Mouse (Mus musculus): ENCODE data around the gene Nsl1.
"Not testable (repeated sequence)": the region's sequence is repeated elsewhere in the genome, so short reads cannot be mapped to it uniquely, and the experiment has no call there.

Nsl1 gene

DNA sequence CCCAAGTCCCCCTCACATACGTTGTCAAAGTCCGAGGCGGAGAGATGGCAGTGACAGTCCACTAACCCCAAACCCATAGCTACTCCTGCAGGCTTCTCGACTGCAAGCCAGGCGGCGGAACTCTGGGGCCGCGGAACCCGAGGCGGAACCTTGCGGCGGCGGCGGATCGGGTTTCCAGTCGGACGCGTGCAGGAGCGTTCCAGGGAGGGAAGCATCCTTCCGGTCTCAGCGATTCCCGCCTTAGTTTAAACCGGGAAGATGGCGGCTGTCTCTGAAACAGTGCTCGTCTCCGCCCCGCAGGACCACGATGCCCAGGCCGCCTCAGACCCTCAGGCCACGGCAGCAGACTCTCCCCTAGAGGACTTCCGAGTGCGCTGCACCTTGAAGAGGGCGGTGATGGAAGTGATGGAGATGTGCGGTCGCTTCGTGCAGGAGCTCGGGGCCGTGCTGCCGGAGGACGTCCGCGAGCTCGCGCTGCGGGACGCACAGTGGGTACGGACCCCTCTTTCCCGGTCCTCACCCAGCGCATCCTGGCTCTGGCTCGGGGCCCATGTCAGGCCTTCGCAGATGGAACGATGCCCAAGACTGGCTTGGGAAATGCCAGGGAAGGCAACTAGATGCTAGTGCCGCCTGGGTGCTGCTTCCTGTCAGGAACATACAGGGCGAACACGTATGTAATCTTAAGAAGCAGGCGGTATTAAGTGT lies at the start of gene Nsl1, which contains the start of gene Tatdn3:
TSS of gene Nsl1 (plus strand) at position 232 of the 705 bp plus-strand sequence.
TSS of gene Tatdn3 (minus strand) at position 152 of the 705 bp plus-strand sequence.
- DNase-seq (ENCODE audit: low read depth) = peak; percentile 93

DNA sequence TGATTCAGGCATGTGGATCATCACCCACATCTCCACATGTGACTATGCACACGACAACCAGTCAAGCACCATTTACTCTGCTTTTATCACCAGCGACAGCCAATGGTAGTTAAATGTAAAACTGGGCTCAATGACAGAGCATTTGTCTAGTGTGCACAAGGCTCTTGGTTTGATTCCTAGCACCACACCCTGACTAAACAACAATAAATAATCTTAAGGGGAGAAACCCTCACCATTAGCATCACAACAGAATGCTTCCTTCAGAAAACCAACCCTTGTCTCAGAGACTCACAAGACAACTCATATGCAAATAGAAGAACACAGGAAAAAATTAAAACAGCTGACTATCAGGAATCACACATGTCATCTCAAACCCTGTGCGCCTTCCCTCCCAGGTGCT lies 48.5 kb upstream of the Nsl1 start:
- DNase-seq (ENCODE audit: low read depth) = no peak

GRCm38 (mm10) chr1:191019803-191020202 lies 43.0 kb upstream of the Nsl1 start:
- DNase-seq (ENCODE audit: low read depth) = no peak

- DNase-seq (ENCODE audit: low read depth) = no peak
Measured at GRCm38 (mm10) chr1:191020217-191020924, 42.4 kb upstream of the Nsl1 start.

- no peak for DNase-seq (ENCODE audit: low read depth)
Measured at GRCm38 (mm10) chr1:191021016-191021415, 41.8 kb upstream of the Nsl1 start.

GRCm38 (mm10) chr1:191023140-191023539 lies 39.7 kb upstream of the Nsl1 start:
- no peak for DNase-seq (ENCODE audit: low read depth)

- DNase-seq (ENCODE audit: low read depth) = not testable (repeated sequence)
Measured at GRCm38 (mm10) chr1:191023806-191024205, 39.0 kb upstream of the Nsl1 start.

DNA sequence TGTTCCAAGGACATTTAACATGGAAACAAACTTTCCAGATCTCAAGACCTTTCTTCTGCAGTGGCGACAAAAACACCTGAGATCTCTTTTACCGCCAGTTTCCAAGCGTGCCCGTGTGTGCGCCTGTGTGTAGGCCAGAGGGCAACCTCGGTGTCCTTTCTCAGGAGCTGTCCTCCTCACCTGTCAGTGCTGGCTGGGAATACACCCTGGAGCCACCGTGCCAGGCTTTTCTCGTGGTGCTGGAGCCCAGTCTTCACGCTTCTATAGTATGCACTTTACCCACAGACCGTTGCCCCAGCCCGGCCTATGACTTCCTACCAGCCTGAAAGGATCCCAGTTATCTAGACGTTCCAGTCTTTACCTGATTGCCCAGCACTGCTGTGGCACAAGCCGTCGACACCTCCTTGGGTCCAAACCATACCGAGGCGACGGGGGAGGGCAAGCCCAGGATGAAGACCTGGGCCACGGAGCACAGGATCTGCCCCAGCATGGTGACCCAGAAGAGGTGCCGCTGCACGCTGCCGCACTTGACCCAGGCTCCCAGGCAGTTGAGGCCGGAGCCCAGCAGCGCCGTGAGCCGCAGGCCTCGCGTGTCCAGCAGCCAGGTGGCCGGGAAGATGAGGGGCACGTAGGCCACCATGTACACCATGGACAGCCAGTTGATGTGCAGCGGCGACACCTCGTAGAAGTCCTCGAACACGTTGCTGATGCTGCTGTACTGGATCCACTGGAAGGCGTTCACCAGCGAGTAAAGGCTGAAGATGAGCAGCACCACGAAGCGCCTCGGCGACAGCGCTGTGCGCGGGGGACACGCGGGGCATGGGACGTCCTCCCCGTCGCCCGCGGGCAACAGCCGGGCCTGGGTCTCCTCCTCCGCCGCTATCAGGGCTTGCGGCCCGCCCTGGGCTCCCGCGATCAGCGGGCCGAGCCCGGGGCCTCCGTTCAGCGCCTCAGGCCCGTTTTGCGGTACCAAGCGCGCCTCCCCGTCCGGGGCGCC lies 37.5 kb upstream of the Nsl1 start:
- DNase-seq (ENCODE audit: low read depth) = no peak

- peak; percentile 99 for DNase-seq (ENCODE audit: low read depth)
Measured at GRCm38 (mm10) chr1:191026021-191026713, 36.6 kb upstream of the Nsl1 start, which contains the start of gene Flvcr1. Flvcr1 (minus strand) TSS chr1:191026158.

GRCm38 (mm10) chr1:191030182-191030581 lies 32.6 kb upstream of the Nsl1 start:
- no peak for DNase-seq (ENCODE audit: low read depth)

DNA sequence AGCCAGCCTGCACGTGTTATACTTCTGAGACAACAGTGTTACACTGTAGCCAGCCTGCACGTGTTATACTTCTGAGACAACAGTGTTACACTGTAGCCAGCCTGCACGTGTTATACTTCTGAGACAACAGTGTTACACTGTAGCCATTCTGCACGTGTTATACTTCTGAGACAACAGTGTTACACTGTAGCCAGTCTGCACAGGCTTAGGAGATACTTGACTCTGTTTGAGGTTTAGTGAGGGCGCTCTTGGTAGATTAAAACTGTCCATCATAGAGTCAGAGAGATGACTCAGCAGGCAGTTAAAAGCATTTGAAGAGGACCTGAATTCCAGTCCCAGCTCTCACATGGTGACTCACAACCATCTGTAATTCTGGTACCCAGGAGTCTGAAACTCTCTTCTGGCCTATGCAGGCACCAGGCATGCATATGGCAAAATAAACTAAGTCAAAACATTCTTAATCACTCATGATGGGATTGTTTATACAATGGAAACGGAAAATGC lies 31.8 kb upstream of the Nsl1 start:
- not testable (repeated sequence) for DNase-seq (ENCODE audit: low read depth)

DNA sequence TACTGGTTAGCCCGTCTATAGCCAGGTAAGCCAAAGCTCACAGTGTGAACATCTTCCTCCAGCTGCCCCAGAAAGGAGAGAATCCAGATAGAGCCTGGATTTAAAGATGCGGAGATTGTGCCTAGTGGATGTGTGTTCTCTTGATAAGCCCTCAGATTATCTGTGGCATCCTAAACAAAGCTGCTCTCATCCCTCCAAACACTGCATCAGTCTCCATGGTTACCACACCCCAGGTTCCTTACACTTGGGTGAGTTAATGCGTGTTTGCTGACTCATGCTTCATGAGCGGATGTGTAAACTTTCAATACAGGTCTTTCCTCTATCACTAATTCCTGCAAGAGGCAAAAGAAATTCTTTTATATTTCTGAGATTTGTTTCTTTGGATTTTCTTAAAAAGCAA lies 27.2 kb upstream of the Nsl1 start:
- no peak for DNase-seq (ENCODE audit: low read depth)

DNA sequence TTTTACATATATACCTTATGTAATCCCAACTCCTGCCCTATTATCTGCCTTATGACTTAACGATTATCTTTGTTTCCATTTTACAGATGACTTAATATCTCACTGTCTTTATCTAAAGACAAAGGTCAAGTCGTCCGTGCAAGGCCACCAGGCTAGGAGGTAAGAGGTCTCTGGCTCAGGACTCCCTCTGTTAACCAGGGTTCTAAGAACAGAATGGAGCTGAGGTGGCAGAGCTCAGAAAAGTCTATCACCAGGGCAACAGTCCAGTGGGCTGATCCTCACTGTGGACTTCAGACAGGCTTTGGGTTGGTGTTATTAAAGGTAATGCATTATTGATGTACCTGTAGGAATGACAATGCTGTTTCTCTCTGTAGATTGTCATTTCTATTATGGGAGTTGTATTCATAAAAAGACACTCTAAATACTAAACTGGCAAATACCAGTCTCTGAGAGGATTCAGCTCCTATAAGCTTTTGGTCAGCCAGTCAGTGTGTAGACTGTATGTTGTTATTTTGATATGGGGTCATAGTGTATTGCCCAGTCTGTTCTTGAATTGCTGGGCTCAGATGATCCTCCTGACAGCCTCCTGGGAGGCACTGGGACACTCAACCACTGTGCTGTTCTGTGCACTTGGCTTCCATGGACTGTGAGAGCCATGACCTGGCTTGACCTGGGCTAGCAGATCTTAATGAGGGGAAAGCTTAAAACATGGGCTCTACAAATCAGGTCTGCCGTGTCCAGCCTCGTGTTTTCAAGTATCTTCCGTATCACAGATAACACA lies 26.1 kb upstream of the Nsl1 start, which contains the start of gene Spata45:
TSS of gene Spata45 (plus strand) at position 86 of the 781 bp plus-strand sequence.
- no peak for DNase-seq (ENCODE audit: low read depth)

GRCm38 (mm10) chr1:191037999-191038398 lies 24.8 kb upstream of the Nsl1 start:
- DNase-seq (ENCODE audit: low read depth) = no peak

DNA sequence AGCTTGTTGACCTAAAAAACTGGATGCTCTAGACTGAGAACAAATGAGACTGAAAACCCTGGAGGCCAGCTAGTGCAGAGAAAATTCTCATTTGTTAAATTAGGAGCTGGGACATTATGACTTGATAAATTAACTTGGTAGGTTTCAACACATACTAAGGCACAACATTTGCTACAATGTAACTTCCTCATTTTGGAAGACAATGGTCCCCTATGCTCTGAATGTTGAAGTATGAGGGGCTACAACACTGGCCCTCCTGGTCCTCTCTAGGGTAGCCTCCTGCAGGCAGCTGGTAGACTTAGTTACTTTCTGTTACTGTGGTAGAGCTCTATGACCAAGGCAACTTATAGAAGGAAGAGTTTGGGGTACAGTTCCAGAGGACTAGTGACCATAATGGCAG lies 21.5 kb upstream of the Nsl1 start:
- no peak for DNase-seq (ENCODE audit: low read depth)

DNA sequence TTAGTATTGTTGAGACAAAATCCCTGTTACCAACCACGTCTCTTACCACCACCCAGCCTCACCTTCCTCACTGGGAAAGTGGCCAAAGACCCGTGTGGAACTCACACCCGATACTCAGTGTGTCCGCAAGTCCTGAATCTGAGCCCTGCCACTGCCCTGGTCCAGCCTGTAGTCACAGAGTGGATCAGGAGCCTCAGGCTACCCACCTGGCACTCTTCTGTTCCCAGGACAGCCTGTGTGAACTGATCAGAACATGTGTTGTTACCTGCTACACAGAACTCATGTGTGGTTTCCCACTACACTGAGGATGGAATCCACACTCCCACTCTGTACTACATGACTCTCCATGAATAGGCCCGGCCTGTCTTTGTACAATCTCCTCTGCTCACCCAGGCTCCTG lies 20.7 kb upstream of the Nsl1 start:
- no peak for DNase-seq (ENCODE audit: low read depth)

- no peak for DNase-seq (ENCODE audit: low read depth)
Measured at GRCm38 (mm10) chr1:191042688-191043087, 20.1 kb upstream of the Nsl1 start.

- no peak for DNase-seq (ENCODE audit: low read depth)
Measured at GRCm38 (mm10) chr1:191045264-191045663, 17.5 kb upstream of the Nsl1 start.

GRCm38 (mm10) chr1:191046231-191046824 lies 16.5 kb upstream of the Nsl1 start:
- no peak for DNase-seq (ENCODE audit: low read depth)

GRCm38 (mm10) chr1:191053555-191053954 lies 9.3 kb upstream of the Nsl1 start:
- DNase-seq (ENCODE audit: low read depth) = no peak
